Mouse (Mus musculus) liver, postnatal 0 days (tissue): ENCODE results near the gene Cela1. TPM values are rescaled to one million over a fixed set of nuclear protein-coding genes. Genes with fewer than 3 reads are reported as not detected.
A peak's percentile ranks its signal among the peaks of the same experiment; 100 is the strongest.

ENCODE experiments used
- ATAC-seq: fragments of 200-750 bp; cut with Nextera tagmentation; 2 replicates; pipeline ENCODE4 v1.8.0; 2017; ENCODE audit warnings: mild to moderate bottlenecking, moderate library complexity
- DNase-seq: peaks from one replicate; pipeline ENCODE4 v3.0.0-alpha.2; 2016
- H3K27ac ChIP-seq: fragments of 300-500 bp; sonication (generic); 2 replicates; pipeline ENCODE4 v1.5.1; 2014; ENCODE audit warnings: antibody characterized with exemption, moderate library complexity, mild to moderate bottlenecking, low read depth
- H3K27me3 ChIP-seq: fragments of 300-500 bp; sonication (generic); 2 replicates; pipeline ENCODE4 v1.6.1; 2014; ENCODE audit warnings: low read length, control low read depth, mixed read lengths; ENCODE audit not compliant: insufficient read depth
- H3K36me3 ChIP-seq: fragments of 300-500 bp; sonication (generic); replicated peaks from 2 replicates; pipeline ENCODE4 v1.6.1; 2014; ENCODE audit warnings: mild to moderate bottlenecking, control low read depth, low read length, moderate library complexity, mixed read lengths; ENCODE audit not compliant: insufficient read depth
- H3K4me1 ChIP-seq: fragments of 300-500 bp; sonication (generic); 2 replicates; pipeline ENCODE4 v1.6.1; 2014; ENCODE audit warnings: antibody characterized with exemption, mild to moderate bottlenecking, control low read depth; ENCODE audit not compliant: insufficient read depth
- H3K4me2 ChIP-seq: fragments of 300-500 bp; sonication (generic); 2 replicates; pipeline ENCODE4 v1.6.1; 2014; ENCODE audit warnings: low read depth, mild to moderate bottlenecking, low read length, moderate library complexity, mixed read lengths
- H3K4me3 ChIP-seq: fragments of 300-500 bp; sonication (generic); 2 replicates; pipeline ENCODE4 v1.5.1; 2014; ENCODE audit warnings: low read depth, low read length
- H3K9ac ChIP-seq: fragments of 300-500 bp; sonication (generic); replicated peaks from 2 replicates; pipeline ENCODE4 v1.6.1; 2014; ENCODE audit warnings: mild to moderate bottlenecking, moderate library complexity
- H3K9me3 ChIP-seq: fragments of 300-500 bp; sonication (generic); 2 replicates; pipeline ENCODE4 v1.6.1; 2016; ENCODE audit warnings: mild to moderate bottlenecking, control low read depth, low read length, mixed read lengths
- CTCF ChIP-seq: sonication (generic); IDR thresholded peaks from 2 replicates; pipeline ENCODE4 v1.5.1; 2016; ENCODE audit warnings: antibody characterized with exemption, low read depth
- EP300 ChIP-seq: IDR thresholded peaks from 2 replicates; pipeline ENCODE4 v1.6.1; 2016; ENCODE audit warnings: antibody characterized with exemption, low read depth, mild to moderate bottlenecking
- WGBS: fragments of 180-500 bp; shearing (Covaris S2); extraction: QIAGEN DNeasy Blood & Tissue Kit; methylation state at CpG from one replicate; pipeline ENCODE4 v1.1.7; 2014; ENCODE audit not compliant: insufficient replicate concordance; 5-methylcytosine and 5-hydroxymethylcytosine counted together
- polyA plus RNA-seq: library from polyadenylated mRNA; unstranded; fragments of >200 nt; fragmentation: Nextera tagmentation; extraction: Ambion mirVana; gene quantifications from 2 replicates; pipeline ENCODE4 v1.2.1, GENCODE M21; 2015

Gene Cela1
- polyA plus RNA-seq, 1 experiment from 2014 or later = 29.5 TPM

GRCm38 (mm10) chr15:100639972-100640750 lies 47.6 kb downstream of the Cela1 start:
- WGBS = 70% methylated on average over 16 of the region's 16 CpGs
- ATAC-seq (no peak), DNase-seq (no peak)
- no peak for TF ChIP-seq EP300
- no peak for TF ChIP-seq CTCF
- no peak overlapping the region for H3K4me3 ChIP-seq
- H3K27me3 ChIP-seq = peaks cover 13% of the 10 kb centered on the region
- peaks cover 2% of the 10 kb centered on the region; the same call in 1 of the 2 replicates for H3K36me3 ChIP-seq
- H3K27ac ChIP-seq = no peak overlapping the region
- H3K9ac ChIP-seq = no peak overlapping the region
- peaks cover 9% of the 10 kb centered on the region for H3K4me1 ChIP-seq
- H3K9me3 ChIP-seq = no peaks in the 10 kb centered on the region
- H3K4me2 ChIP-seq = no peak overlapping the region

- peak overlapping the region; percentile 91 for H3K4me2 ChIP-seq
- DNase-seq = peak; percentile 51
- H3K27me3 ChIP-seq = peaks cover 16% of the 10 kb centered on the region
- no peaks in the 10 kb centered on the region for H3K9me3 ChIP-seq
- TF ChIP-seq CTCF (peak; percentile 56), EP300 (no peak)
- H3K36me3 ChIP-seq = 0 out of 2 replicates have a peak, but pooled peaks cover 2% of the 10 kb centered on the region
- H3K9ac ChIP-seq = no peak overlapping the region
- peak overlapping the region; percentile 63 for H3K4me3 ChIP-seq
- WGBS = 16% methylated on average over 6 of the region's 6 CpGs
- peaks cover 19% of the 10 kb centered on the region for H3K4me1 ChIP-seq
- ATAC-seq = no peak
- H3K27ac ChIP-seq = 0 out of 2 replicates have a peak overlapping the region, but pooled peaks have one; percentile 71
Measured at GRCm38 (mm10) chr15:100637661-100638060, 50.1 kb downstream of the Cela1 start.

- Histone ChIP-seq H3K27ac (peak within 1 kb of the TSS; percentile 71), H3K4me2 (peak within 1 kb of the TSS; percentile 91), H3K9me3 (no peaks in the 10 kb centered on the region), H3K27me3 (peaks cover 16% of the 10 kb centered on the region), H3K4me3 (peak within 1 kb of the TSS; percentile 63), H3K9ac (peak within 1 kb of the TSS; percentile 63), H3K4me1 (peaks cover 27% of the 10 kb centered on the region), H3K36me3 (0 out of 2 replicates have a peak, but pooled peaks cover under 1% of the 10 kb centered on the region)
- WGBS = under 1% methylated on average over 72 of the region's 77 CpGs
- no peak for TF ChIP-seq EP300
- no peak for TF ChIP-seq CTCF
- ATAC-seq (peak; percentile 62), DNase-seq (peak; percentile 62)
Measured at GRCm38 (mm10) chr15:100636700-100637501, 50.8 kb downstream of the Cela1 start, which contains the start of gene Smagp. Smagp (minus strand) TSS chr15:100636940.

DNA sequence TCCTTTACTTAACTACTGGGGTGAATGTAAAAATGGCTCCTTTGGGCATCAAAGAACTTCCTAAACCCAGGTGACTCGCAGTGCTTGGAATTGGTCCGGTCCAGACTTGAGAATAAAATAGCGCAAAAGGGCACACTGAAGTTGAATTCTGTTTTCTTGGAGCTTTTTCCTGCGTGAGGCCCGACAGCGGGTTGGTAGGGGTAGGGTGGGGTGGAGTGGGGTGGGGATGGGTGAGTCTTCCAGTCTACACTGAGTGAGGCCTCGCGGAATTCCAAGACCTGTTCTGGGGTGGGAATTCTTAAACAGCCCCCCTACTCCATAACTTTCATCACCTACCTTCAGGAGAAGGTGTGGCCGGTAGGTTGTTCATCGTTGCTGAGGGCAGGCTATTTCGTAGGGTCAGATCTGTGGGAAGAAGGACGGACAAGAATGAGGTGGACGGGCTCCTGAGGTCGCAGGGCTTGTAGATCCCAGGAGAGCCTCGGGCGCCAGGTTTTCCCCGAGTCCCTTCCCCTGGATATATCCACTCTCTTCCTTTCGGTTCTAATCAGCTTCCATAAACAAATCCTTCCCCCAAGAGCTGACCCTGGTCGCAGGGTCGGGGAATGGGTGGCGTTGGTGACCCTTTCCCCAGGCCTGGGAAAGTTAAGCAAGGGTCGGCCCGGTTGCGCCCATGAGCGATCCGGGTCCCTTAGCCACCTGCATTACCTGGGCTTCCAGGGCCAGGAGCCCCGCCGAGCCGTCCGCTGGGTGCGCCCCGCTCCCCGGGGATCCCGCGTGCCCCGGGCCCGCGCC lies 51.7 kb downstream of the Cela1 start:
- Histone ChIP-seq H3K9me3 (no peaks in the 10 kb centered on the region), H3K4me1 (peaks cover 34% of the 10 kb centered on the region), H3K9ac (peak overlapping the region; percentile 63), H3K36me3 (no peaks in the 10 kb centered on the region), H3K4me3 (peak overlapping the region; percentile 63), H3K27me3 (peaks cover 16% of the 10 kb centered on the region), H3K27ac (peak overlapping the region; percentile 71), H3K4me2 (peak overlapping the region; percentile 91)
- 0 out of 2 replicates have a peak, but pooled peaks have one; percentile 0 for ATAC-seq
- 6% methylated on average over 38 of the region's 38 CpGs for WGBS
- TF ChIP-seq EP300 (no peak), CTCF (no peak)
- DNase-seq = no peak

GRCm38 (mm10) chr15:100635239-100635638 lies 52.5 kb downstream of the Cela1 start:
- TF ChIP-seq CTCF (no peak), EP300 (no peak)
- H3K36me3 ChIP-seq = no peaks in the 10 kb centered on the region
- 21% methylated on average over 9 of the region's 9 CpGs for WGBS
- no peak for ATAC-seq
- peak overlapping the region; percentile 63; the same call in 1 of the 2 replicates for H3K4me3 ChIP-seq
- no peak overlapping the region for H3K9ac ChIP-seq
- DNase-seq = no peak
- H3K4me1 ChIP-seq = peaks cover 36% of the 10 kb centered on the region
- H3K4me2 ChIP-seq = peak overlapping the region; percentile 91; the same call in 1 of the 2 replicates
- no peaks in the 10 kb centered on the region for H3K9me3 ChIP-seq
- peaks cover 16% of the 10 kb centered on the region for H3K27me3 ChIP-seq
- no peak overlapping the region for H3K27ac ChIP-seq
